Mouse (Mus musculus): ENCODE data around the gene Hoxa9. TPM values are rescaled to one million over a fixed set of nuclear protein-coding genes. Genes with fewer than 3 reads are reported as not detected.
A peak's percentile ranks its signal among the peaks of the same experiment; 100 is the strongest.

Hoxa9 gene
- polyA plus RNA-seq, 1 experiment from 2014 or later = 3.0 TPM

- peaks cover 95% of the 10 kb centered on the region for H3K27me3 ChIP-seq (replicated peaks; ENCODE audit: control insufficient read depth, insufficient read depth, low read length)
- ATAC-seq = peak; percentile 6; the same call in 1 of the 2 replicates
- H3K9ac ChIP-seq (ENCODE audit: low read depth, low read length) = no peak overlapping the region
These were observed 8.8 kb downstream of the Hoxa9 start for GRCm38 (mm10) chr6:52221993-52222685.

GRCm38 (mm10) chr6:52221337-52221992 lies 9.4 kb downstream of the Hoxa9 start, which contains the start of gene Hoxa7:
Gene Hoxa7 (minus strand): TSS chr6:52221854.
- Histone ChIP-seq H3K9me3 (ENCODE audit: control insufficient read depth) (no peaks in the 10 kb centered on the region), H3K4me1 (replicated peaks; ENCODE audit: control insufficient read depth, insufficient read depth, low read length) (no peaks in the 10 kb centered on the region; the same call in 1 of the 2 replicates), H3K27ac (ENCODE audit: low read depth, low read length) (peak within 1 kb of the TSS; percentile 15; the same call in 1 of the 2 replicates), H3K27me3 (replicated peaks; ENCODE audit: control insufficient read depth, insufficient read depth, low read length) (peaks cover 95% of the 10 kb centered on the region), H3K9ac (ENCODE audit: low read depth, low read length) (peak within 1 kb of the TSS; percentile 28; the same call in 1 of the 2 replicates), H3K4me3 (ENCODE audit: low read depth, low read length) (peak within 1 kb of the TSS; percentile 57), H3K4me2 (replicated peaks; ENCODE audit: low read depth) (peak within 1 kb of the TSS; percentile 92), H3K36me3 (ENCODE audit: control insufficient read depth, insufficient read depth) (no peaks in the 10 kb centered on the region)
- TF ChIP-seq CTCF (IDR thresholded peaks at IDR 0.05; ENCODE audit: low read depth) = peak; percentile 99
- 2% methylated on average over 46 of the region's 46 CpGs for WGBS
- ATAC-seq = peak; percentile 40

More at GRCm38 (mm10) chr6:52221993-52222685, 8.8 kb downstream of the Hoxa9 start:
- no peaks in the 10 kb centered on the region for H3K36me3 ChIP-seq (ENCODE audit: control insufficient read depth, insufficient read depth)
- H3K4me1 ChIP-seq (replicated peaks; ENCODE audit: control insufficient read depth, insufficient read depth, low read length) = no peaks in the 10 kb centered on the region; the same call in 1 of the 2 replicates
- H3K4me3 ChIP-seq (ENCODE audit: low read depth, low read length) = peak overlapping the region; percentile 57
- TF ChIP-seq CTCF (IDR thresholded peaks at IDR 0.05; ENCODE audit: low read depth) = no peak
- no peak overlapping the region for H3K27ac ChIP-seq (ENCODE audit: low read depth, low read length)
- WGBS = 22% methylated on average over 21 of the region's 21 CpGs
- H3K4me2 ChIP-seq (replicated peaks; ENCODE audit: low read depth) = peak overlapping the region; percentile 92
- H3K9me3 ChIP-seq (ENCODE audit: control insufficient read depth) = no peaks in the 10 kb centered on the region

- H3K4me1 ChIP-seq (replicated peaks; ENCODE audit: control insufficient read depth, insufficient read depth, low read length) = no peaks in the 10 kb centered on the region; the same call in 1 of the 2 replicates
- no peak overlapping the region for H3K27ac ChIP-seq (ENCODE audit: low read depth, low read length)
- peaks cover 95% of the 10 kb centered on the region for H3K27me3 ChIP-seq (replicated peaks; ENCODE audit: control insufficient read depth, insufficient read depth, low read length)
- TF ChIP-seq CTCF (IDR thresholded peaks at IDR 0.05; ENCODE audit: low read depth) = no peak
- H3K4me3 ChIP-seq (ENCODE audit: low read depth, low read length) = peak overlapping the region; percentile 57
- H3K9me3 ChIP-seq (ENCODE audit: control insufficient read depth) = no peaks in the 10 kb centered on the region
- ATAC-seq = no peak
- H3K4me2 ChIP-seq (replicated peaks; ENCODE audit: low read depth) = peak overlapping the region; percentile 92
- H3K36me3 ChIP-seq (ENCODE audit: control insufficient read depth, insufficient read depth) = no peaks in the 10 kb centered on the region
- peak overlapping the region; percentile 28; the same call in 1 of the 2 replicates for H3K9ac ChIP-seq (ENCODE audit: low read depth, low read length)
- 17% methylated on average over 12 of the region's 12 CpGs for WGBS
These were observed 10.0 kb downstream of the Hoxa9 start for GRCm38 (mm10) chr6:52220865-52221310.

- ATAC-seq = no peak
- Histone ChIP-seq H3K4me2 (replicated peaks; ENCODE audit: low read depth) (peak overlapping the region; percentile 92; the same call in 1 of the 2 replicates), H3K9ac (ENCODE audit: low read depth, low read length) (no peak overlapping the region), H3K4me1 (replicated peaks; ENCODE audit: control insufficient read depth, insufficient read depth, low read length) (no peaks in the 10 kb centered on the region; the same call in 1 of the 2 replicates), H3K36me3 (ENCODE audit: control insufficient read depth, insufficient read depth) (no peaks in the 10 kb centered on the region), H3K9me3 (ENCODE audit: control insufficient read depth) (no peaks in the 10 kb centered on the region), H3K4me3 (ENCODE audit: low read depth, low read length) (no peak overlapping the region), H3K27me3 (replicated peaks; ENCODE audit: control insufficient read depth, insufficient read depth, low read length) (peaks cover 95% of the 10 kb centered on the region), H3K27ac (ENCODE audit: low read depth, low read length) (no peak overlapping the region)
- 38% methylated on average over 32 of the region's 32 CpGs for WGBS
- TF ChIP-seq CTCF (IDR thresholded peaks at IDR 0.05; ENCODE audit: low read depth) = no peak
These were observed 10.7 kb downstream of the Hoxa9 start for GRCm38 (mm10) chr6:52220003-52220864.

GRCm38 (mm10) chr6:52219234-52219942 lies 11.5 kb downstream of the Hoxa9 start:
- Histone ChIP-seq H3K36me3 (ENCODE audit: control insufficient read depth, insufficient read depth) (no peaks in the 10 kb centered on the region), H3K27me3 (replicated peaks; ENCODE audit: control insufficient read depth, insufficient read depth, low read length) (peaks cover 95% of the 10 kb centered on the region), H3K9ac (ENCODE audit: low read depth, low read length) (no peak overlapping the region), H3K4me1 (replicated peaks; ENCODE audit: control insufficient read depth, insufficient read depth, low read length) (no peaks in the 10 kb centered on the region; the same call in 1 of the 2 replicates), H3K4me2 (replicated peaks; ENCODE audit: low read depth) (no peak overlapping the region; the same call in 1 of the 2 replicates), H3K9me3 (ENCODE audit: control insufficient read depth) (no peaks in the 10 kb centered on the region), H3K4me3 (ENCODE audit: low read depth, low read length) (no peak overlapping the region), H3K27ac (ENCODE audit: low read depth, low read length) (no peak overlapping the region)
- no peak for TF ChIP-seq CTCF (IDR thresholded peaks at IDR 0.05; ENCODE audit: low read depth)
- no peak for ATAC-seq
- WGBS = 57% methylated on average over 9 of the region's 9 CpGs

All from intestine, postnatal 0 days (tissue).